Mouse (Mus musculus): ENCODE measurements around the gene Gpr162.

GRCm38 (mm10) chr6:124817563-124817962 is 46.2 kb downstream of the Gpr162 start:
- TF ChIP-seq CTCF (IDR thresholded peaks at IDR 0.05; ENCODE audit: low read depth, low read length) (no peak), POLR2A (IDR thresholded peaks at IDR 0.05; ENCODE audit: borderline replicate concordance, low read depth, low read length) (no peak)
